Mouse (Mus musculus) myocyte (in vitro differentiated cells): ENCODE data around the gene Rnf151. TPM values are rescaled to one million over a fixed set of nuclear protein-coding genes. Genes with fewer than 3 reads are reported as not detected.
"Not testable (repeated sequence)": the region's sequence is repeated elsewhere in the genome, so short reads cannot be mapped to it uniquely, and the experiment has no call there.

ENCODE experiments used
- H3K27me3 ChIP-seq: one replicate; pipeline ENCODE4 v1.6.1; 2011; ENCODE audit not compliant: control insufficient read depth, insufficient read depth, insufficient read length
- H3K36me3 ChIP-seq: one replicate; pipeline ENCODE4 v1.6.1; 2011; ENCODE audit not compliant: control insufficient read depth, insufficient read depth
- H3K4me2 ChIP-seq: one replicate; pipeline ENCODE4 v1.6.1; 2011; ENCODE audit warnings: low read depth, control low read depth
- H3K4me3 ChIP-seq: one replicate; pipeline ENCODE4 v1.5.1; 2011; ENCODE audit warnings: mild to moderate bottlenecking, control low read depth, moderate library complexity
- H3K79me2 ChIP-seq: one replicate; pipeline ENCODE4 v1.6.1; 2011; ENCODE audit not compliant: control insufficient read depth, insufficient read depth
- H3ac ChIP-seq: one replicate; pipeline ENCODE4 v1.6.1; 2011; ENCODE audit not compliant: control insufficient read depth, insufficient read length
- CEBPB ChIP-seq: IDR thresholded peaks from 2 replicates; pipeline ENCODE4 v1.6.1; 2011; ENCODE audit warnings: mild to moderate bottlenecking, moderate library complexity; ENCODE audit not compliant: poor library complexity, insufficient read depth, severe bottlenecking
- E2F4 ChIP-seq: IDR thresholded peaks from one replicate; pipeline ENCODE4 v1.6.1; 2011; ENCODE audit warnings: mild to moderate bottlenecking, control low read depth, moderate library complexity; ENCODE audit not compliant: insufficient read depth
- MAX ChIP-seq: IDR thresholded peaks from one replicate; pipeline ENCODE4 v1.6.1; 2011; ENCODE audit warnings: low read depth, mild to moderate bottlenecking, control low read depth
- MYOD1 ChIP-seq, 3 experiments: IDR thresholded peaks; one replicate each; pipeline ENCODE4 v1.6.1; 2011; ENCODE audit warnings: control low read depth in 2 of 3, low read depth in 2 of 3, mild to moderate bottlenecking in 2 of 3, moderate library complexity in 1 of 3; ENCODE audit not compliant: insufficient read length in 2 of 3, control insufficient read depth in 1 of 3
- MYOG ChIP-seq, 3 experiments: IDR thresholded peaks; one replicate each; pipeline ENCODE4 v1.6.1; 2011; ENCODE audit warnings: control low read depth in 2 of 3, low read depth in 2 of 3, mild to moderate bottlenecking in 2 of 3; ENCODE audit not compliant: insufficient read length in 2 of 3, control insufficient read depth in 1 of 3, insufficient read depth in 1 of 3
- POLR2A ChIP-seq: IDR thresholded peaks from one replicate; pipeline ENCODE4 v1.6.1; 2011; ENCODE audit warnings: low read depth, mild to moderate bottlenecking, control low read depth, moderate library complexity; ENCODE audit not compliant: insufficient read length
- POLR2AphosphoS2 ChIP-seq: IDR thresholded peaks from one replicate; pipeline ENCODE4 v1.6.1; 2011; ENCODE audit warnings: low read depth, control low read depth; ENCODE audit not compliant: insufficient read length
- REST ChIP-seq: IDR thresholded peaks from one replicate; pipeline ENCODE4 v1.6.1; 2011; ENCODE audit warnings: mild to moderate bottlenecking, control low read depth, moderate library complexity; ENCODE audit not compliant: insufficient read depth, insufficient read length
- SRF ChIP-seq: IDR thresholded peaks from one replicate; pipeline ENCODE4 v1.6.1; 2011; ENCODE audit warnings: low read depth; ENCODE audit not compliant: control insufficient read depth, insufficient read length
- TCF12 ChIP-seq: IDR thresholded peaks from one replicate; pipeline ENCODE4 v1.6.1; 2011; ENCODE audit warnings: mild to moderate bottlenecking, control low read depth; ENCODE audit not compliant: poor library complexity, insufficient read depth, severe bottlenecking
- TCF3 ChIP-seq: IDR thresholded peaks from one replicate; pipeline ENCODE4 v1.6.1; 2011; ENCODE audit warnings: low read depth, control low read depth; ENCODE audit not compliant: insufficient read length
- USF1 ChIP-seq: IDR thresholded peaks from one replicate; pipeline ENCODE4 v1.6.1; 2011; ENCODE audit warnings: low read depth, mild to moderate bottlenecking, control low read depth, moderate library complexity
- polyA plus RNA-seq: library from polyadenylated mRNA; unstranded; fragments of >200 nt; fragmentation: generic; extraction: Trizol; gene quantifications from one replicate; pipeline ENCODE4 v1.2.1, GENCODE M21; 2012; ENCODE audit warnings: missing spikeins

Rnf151 gene
- polyA plus RNA-seq, 1 experiment: 0.36 TPM

DNA sequence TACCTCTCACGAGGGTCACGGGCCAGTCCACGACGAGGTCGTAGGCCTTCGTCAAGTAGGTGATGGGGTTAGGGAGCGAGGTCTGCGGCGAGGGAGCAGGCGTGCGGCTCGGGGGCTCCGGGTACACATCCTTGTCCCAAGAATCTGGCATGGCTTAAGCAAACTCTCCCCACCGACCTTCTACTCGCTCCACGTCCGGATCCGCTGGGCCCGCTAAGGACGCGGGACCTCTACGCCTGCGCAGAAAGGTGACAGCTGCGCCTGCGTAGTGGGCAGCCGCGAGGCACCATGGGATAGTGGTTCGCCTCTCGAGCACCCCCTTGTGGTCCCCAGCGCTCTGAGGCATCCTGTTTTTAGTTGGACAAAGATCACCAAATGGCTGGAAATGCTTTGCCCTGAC is 6.3 kb upstream of the Rnf151 start, which contains the start of gene Ndufb10:
Ndufb10 (minus strand) TSS at position 295 of the 400 bp plus-strand sequence.
- Histone ChIP-seq H3ac (peak within 1 kb of the TSS; percentile 21), H3K27me3 (no peaks in the 10 kb centered on the region), H3K36me3 (peaks cover 11% of the 10 kb centered on the region), H3K4me3 (peak within 1 kb of the TSS; percentile 77), H3K4me2 (peak within 1 kb of the TSS; percentile 95), H3K79me2 (peaks cover 32% of the 10 kb centered on the region)
- TF ChIP-seq MYOG (IDR thresholded peaks at IDR 0.05; ENCODE audit: control insufficient read depth in 1 of 3, insufficient read depth in 1 of 3, insufficient read length in 2 of 3, low read depth in 2 of 3) (peak in 2 of 3 experiments; percentile 28 to 49), USF1 (no peak), MAX (no peak), TCF12 (no peak), TCF3 (no peak), E2F4 (no peak), SRF (peak; percentile 46), MYOD1 (IDR thresholded peaks at IDR 0.05; ENCODE audit: control insufficient read depth in 1 of 3, insufficient read length in 2 of 3, low read depth in 2 of 3) (peak in 2 of 3 experiments; percentile 40 to 64), POLR2A (peak; percentile 94), POLR2AphosphoS2 (peak; percentile 95), REST (no peak), CEBPB (no peak)

DNA sequence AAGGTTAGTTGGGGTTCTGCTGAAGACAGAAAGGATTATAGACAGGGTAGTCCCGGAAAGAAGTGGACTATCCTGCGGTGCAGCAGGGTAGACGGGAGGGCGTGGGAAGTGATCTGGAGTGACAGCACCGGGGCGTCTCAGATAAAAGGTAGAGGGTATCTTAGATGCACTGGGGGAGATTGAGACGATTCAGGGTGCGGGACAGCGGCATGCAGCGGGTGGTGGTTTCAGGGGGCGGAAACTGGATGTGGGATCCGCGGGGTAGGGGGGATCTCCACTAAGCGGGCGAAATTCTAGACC is 6.0 kb upstream of the Rnf151 start:
- no peak for TF ChIP-seq MAX
- TF ChIP-seq MYOG (IDR thresholded peaks at IDR 0.05; ENCODE audit: control insufficient read depth in 1 of 3, insufficient read depth in 1 of 3, insufficient read length in 2 of 3, low read depth in 2 of 3): no peak
- no peak for TF ChIP-seq REST
- no peak for TF ChIP-seq POLR2A
- no peak for TF ChIP-seq E2F4
- TF ChIP-seq POLR2AphosphoS2: no peak
- TF ChIP-seq TCF3: no peak
- TF ChIP-seq USF1: no peak
- no peak for TF ChIP-seq TCF12
- TF ChIP-seq CEBPB: no peak
- TF ChIP-seq MYOD1 (IDR thresholded peaks at IDR 0.05; ENCODE audit: control insufficient read depth in 1 of 3, insufficient read length in 2 of 3, low read depth in 2 of 3): no peak
- TF ChIP-seq SRF: no peak
- Histone ChIP-seq H3K27me3 (no peaks in the 10 kb centered on the region), H3K36me3 (peaks cover 11% of the 10 kb centered on the region), H3ac (peak overlapping the region; percentile 21), H3K4me2 (peak overlapping the region; percentile 95), H3K4me3 (peak overlapping the region; percentile 77), H3K79me2 (peaks cover 35% of the 10 kb centered on the region)

DNA sequence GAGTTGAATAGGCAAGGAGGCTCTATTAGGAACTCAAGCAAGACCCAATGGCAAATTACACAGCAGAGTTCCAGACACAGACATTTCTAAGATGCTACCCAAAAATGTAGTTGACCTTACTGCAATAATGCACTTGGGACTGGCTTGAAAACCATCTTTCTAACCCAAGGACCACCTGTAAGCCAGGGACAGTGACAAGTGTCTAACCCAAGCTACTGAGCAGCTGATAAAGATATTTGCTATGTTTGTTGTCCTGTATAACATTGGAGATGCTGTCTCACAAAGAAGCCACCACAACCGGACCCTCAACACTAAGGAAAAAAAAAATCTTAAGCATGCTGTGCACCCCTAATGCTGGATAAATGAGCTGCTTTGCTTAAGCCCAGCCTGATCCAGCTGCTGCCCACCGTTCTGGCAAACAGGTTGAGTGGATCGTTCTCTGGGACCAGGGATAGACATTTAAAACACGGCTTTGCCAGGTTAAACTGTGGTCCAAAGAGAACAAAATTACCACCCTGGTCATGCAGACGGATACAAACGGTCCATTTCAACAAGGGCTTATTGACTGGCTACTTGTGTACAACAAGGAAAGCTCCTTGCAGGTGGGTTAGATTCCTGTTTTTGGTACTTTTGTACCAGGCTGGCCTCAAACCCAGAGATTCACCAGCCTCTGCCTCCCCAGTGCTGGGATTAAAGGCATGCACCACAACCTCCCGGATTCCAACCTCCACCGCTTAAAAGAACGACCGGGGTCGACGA is 5.4 kb upstream of the Rnf151 start:
- H3K79me2 ChIP-seq: peaks cover 40% of the 10 kb centered on the region
- H3K27me3 ChIP-seq: no peaks in the 10 kb centered on the region
- H3K36me3 ChIP-seq: peaks cover 11% of the 10 kb centered on the region
- peak overlapping the region; percentile 77 for H3K4me3 ChIP-seq
- TF ChIP-seq TCF12 (no peak), E2F4 (no peak), CEBPB (no peak), TCF3 (no peak), REST (no peak), POLR2A (no peak), POLR2AphosphoS2 (no peak), MAX (no peak), SRF (no peak), MYOD1 (IDR thresholded peaks at IDR 0.05; ENCODE audit: control insufficient read depth in 1 of 3, insufficient read length in 2 of 3, low read depth in 2 of 3) (no peak), MYOG (IDR thresholded peaks at IDR 0.05; ENCODE audit: control insufficient read depth in 1 of 3, insufficient read depth in 1 of 3, insufficient read length in 2 of 3, low read depth in 2 of 3) (no peak), USF1 (no peak)
- H3K4me2 ChIP-seq: peak overlapping the region; percentile 95
- H3ac ChIP-seq: peak overlapping the region; percentile 21

DNA sequence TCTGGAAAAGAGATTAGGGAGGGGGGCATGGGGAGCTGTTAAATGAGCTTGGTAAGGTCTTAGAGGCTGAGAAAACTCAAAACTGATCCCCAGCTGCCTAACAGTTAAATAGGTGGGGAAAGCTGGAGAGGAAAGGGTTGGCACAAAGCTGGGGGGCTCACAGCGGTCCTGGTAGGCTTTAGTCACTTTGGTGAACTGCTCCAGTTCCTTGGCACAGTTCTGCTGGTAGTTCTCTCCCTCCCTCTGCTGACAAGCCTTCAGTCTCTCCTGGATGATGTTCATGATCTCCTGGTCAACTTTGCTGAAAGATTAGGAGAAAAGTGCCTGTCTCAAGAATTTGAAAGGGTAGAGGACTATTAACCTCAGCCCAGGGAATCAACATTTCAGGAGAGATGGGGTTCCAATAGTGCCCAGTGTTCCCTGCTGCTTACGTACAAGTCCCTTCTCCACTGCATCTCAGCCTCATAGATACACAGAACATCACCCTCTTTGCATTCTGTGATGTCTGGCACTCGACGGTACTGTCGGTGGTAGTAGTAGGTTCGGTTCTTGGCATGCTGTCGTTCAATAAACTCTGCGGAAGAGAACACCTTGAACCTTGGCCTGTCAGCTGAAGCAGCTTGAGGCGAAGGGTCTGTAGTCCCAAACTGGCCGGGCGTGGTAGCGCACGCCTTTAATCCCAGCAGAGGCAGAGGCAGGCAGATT is 4.5 kb upstream of the Rnf151 start:
- Histone ChIP-seq H3K79me2 (peaks cover 40% of the 10 kb centered on the region), H3ac (no peak overlapping the region), H3K36me3 (peaks cover 11% of the 10 kb centered on the region), H3K4me2 (peak overlapping the region; percentile 95), H3K4me3 (peak overlapping the region; percentile 77), H3K27me3 (no peaks in the 10 kb centered on the region)
- TF ChIP-seq MAX: no peak
- no peak for TF ChIP-seq CEBPB
- no peak for TF ChIP-seq TCF12
- no peak for TF ChIP-seq TCF3
- TF ChIP-seq E2F4: no peak
- TF ChIP-seq POLR2A: peak; percentile 46
- peak; percentile 77 for TF ChIP-seq POLR2AphosphoS2
- TF ChIP-seq SRF: no peak

DNA sequence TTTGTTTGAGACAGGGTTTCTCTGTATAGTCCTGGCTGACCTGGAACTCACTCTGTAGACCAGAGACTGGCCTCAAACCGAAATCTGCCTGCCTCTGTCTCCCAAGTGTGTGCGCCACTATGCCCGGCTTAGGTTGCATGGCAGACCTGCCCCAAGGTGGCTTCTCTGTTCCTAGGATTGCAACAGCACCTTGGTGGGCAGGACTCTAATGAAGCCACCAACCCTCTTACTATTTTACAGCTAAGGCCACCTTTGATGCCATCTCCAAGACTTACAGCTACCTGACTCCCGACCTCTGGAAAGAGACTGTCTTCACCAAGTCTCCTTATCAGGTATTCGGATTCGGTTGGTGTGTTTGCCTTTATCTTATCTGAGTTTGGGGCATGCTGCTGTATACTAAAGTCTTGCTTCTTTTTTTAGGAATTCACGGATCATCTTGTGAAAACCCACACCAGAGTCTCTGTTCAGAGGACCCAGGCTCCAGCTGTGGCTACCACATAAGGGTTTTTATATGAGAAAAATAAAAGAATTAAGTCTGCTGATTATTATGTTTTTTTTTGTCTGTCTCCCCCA is 3.6 kb upstream of the Rnf151 start:
- H3ac ChIP-seq: peak overlapping the region; percentile 63
- peak overlapping the region; percentile 77 for H3K4me3 ChIP-seq
- H3K4me2 ChIP-seq: peak overlapping the region; percentile 95
- H3K27me3 ChIP-seq: not testable (repeated sequence)
- H3K36me3 ChIP-seq: peaks cover 11% of the 10 kb centered on the region
- H3K79me2 ChIP-seq: peaks cover 40% of the 10 kb centered on the region

DNA sequence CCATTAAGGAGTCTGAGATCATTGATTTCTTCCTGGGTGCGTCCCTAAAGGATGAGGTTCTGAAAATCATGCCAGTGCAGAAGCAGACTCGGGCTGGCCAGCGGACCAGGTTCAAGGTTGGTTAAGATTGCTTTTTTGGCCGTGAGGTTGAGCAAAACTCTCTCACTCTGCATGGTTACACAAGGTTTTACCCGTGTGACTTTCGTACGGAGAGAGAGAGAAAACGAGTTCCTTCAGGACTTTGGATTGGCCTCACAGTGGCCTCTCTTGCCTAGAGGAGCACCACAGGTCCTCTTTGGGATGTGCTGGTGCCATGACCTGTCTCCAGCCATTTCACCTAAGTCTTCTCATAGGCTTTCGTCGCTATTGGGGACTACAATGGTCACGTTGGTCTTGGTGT is 2.8 kb upstream of the Rnf151 start:
- Histone ChIP-seq H3ac (peak overlapping the region; percentile 63), H3K79me2 (peaks cover 40% of the 10 kb centered on the region), H3K4me2 (peak overlapping the region; percentile 81), H3K36me3 (peaks cover 11% of the 10 kb centered on the region), H3K4me3 (peak overlapping the region; percentile 77)
- not testable (repeated sequence) for H3K27me3 ChIP-seq
